Mouse (Mus musculus): ENCODE measurements at regions not wholly inside any gene's neighbourhood (a gene's known extent, or its start where the extent isn't known, plus 50 kb on each side); places are given as distances from the start of the nearest gene placed in this dataset.

DNA sequence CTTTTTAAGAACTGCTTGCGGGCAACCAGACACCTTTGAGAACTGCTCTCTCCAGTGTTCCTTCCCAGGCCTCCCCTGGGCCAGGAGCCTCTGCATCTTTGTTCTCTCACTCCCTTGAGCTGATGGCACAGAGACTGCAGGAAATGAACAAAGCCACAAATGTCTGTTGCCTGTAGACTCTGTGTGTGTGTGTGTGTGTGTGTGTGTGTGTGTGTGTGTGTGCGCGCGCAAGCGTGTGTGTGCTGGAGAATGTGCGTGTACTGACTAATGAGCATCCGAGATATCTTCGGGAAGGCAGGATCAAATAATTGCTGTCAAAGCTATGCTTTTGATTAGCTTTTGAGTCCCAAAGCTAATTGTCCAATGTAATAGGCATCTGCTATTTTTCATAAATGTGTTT, 254.7 kb upstream of the Sdk2 start:
- no peak for DNase-seq

- DNase-seq: no peak
Observed at GRCm38 (mm10) chr11:114315274-114315673, 248.4 kb upstream of the Sdk2 start.

- DNase-seq: no peak
Observed at GRCm38 (mm10) chr11:114313652-114314051, 246.8 kb upstream of the Sdk2 start.

DNA sequence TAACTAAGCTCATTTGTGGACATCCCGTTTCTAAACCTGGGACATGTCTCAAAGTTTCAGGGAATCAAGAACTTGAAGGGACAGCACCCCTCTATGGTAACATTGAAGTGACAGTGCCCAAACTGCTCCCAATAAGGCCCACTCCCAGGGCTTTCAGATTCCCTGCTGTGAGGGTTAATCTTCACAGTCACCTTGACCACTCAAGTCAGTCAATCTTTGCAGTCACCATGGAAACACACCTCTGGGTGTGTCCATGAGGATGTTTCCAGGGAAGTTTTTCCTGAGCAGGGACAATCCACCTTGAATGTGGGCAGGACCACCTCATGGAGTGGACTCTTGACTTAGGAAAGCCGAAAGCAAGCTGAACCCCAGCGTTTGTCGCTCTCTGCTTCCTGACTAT, 244.8 kb upstream of the Sdk2 start:
- no peak for DNase-seq

- DNase-seq: peak; percentile 76
Observed at GRCm38 (mm10) chr11:114303636-114304354, 236.9 kb upstream of the Sdk2 start.

- DNase-seq: no peak
Observed at GRCm38 (mm10) chr11:114300611-114301319, 233.9 kb upstream of the Sdk2 start.

DNA sequence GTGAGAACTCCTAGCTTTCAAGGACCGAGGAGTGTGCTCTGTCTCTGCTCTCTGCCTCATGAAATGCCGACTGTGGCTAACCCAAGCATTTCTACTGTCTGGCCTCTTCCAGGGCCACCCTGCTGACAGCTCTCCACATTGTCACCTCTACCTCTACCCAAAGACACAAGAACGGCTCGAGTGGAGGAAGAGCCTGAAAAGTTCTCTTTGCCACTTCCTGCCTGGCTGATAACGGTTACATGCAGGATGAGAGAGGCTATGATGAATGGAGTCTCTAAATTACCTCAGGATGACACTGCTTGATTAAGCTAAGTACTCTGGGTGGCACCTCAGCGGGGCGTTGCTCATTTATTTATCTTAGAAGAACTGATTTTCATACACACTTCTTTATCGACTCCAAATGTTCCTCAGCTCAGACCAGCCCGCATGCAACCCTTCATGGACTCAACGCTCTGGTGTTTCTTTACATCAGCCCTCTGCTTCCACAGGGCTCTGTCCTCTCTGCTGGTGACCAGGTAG, 230.0 kb upstream of the Sdk2 start:
- no peak for DNase-seq

DNA sequence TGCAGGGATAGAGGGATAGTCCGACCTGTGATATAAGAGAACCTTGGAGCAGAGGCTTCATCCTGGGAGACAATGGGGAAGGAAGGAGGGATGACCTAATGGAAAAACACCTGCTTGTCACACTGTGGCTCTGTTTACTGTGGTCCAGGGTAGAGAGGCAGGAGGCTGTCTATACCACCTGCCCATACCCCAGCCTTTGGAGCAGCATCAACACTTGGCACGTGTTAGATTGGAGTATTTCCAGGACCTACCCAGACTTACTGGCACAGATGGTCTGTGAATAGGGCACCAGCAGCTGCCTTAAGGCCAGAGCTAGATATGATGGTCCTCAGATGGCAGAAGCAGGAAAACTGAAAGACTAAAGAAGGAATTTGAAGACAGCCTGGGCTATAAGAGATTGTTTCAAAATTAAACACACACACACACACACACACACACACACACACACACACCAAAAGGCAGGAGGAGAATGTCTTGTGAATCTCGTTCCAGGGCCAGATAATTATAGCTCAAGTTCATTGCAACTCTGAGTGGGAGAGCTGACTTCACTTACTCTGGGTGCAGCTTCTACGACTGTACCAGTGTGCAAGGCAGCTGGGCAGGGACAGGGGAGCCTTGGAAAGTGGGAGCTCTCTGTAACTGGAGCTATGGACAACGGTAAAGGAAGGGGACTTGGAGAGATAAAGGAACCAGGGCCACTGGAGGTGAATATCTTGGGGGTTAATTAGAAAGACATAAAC, 227.8 kb upstream of the Sdk2 start:
- DNase-seq: peak; percentile 30

GRCm38 (mm10) chr11:114291258-114291657, 224.4 kb upstream of the Sdk2 start:
- no peak for DNase-seq

- DNase-seq: no peak
Observed at GRCm38 (mm10) chr11:114289946-114290345, 223.1 kb upstream of the Sdk2 start.

GRCm38 (mm10) chr11:114284820-114285666, 218.2 kb upstream of the Sdk2 start:
- DNase-seq: no peak

DNA sequence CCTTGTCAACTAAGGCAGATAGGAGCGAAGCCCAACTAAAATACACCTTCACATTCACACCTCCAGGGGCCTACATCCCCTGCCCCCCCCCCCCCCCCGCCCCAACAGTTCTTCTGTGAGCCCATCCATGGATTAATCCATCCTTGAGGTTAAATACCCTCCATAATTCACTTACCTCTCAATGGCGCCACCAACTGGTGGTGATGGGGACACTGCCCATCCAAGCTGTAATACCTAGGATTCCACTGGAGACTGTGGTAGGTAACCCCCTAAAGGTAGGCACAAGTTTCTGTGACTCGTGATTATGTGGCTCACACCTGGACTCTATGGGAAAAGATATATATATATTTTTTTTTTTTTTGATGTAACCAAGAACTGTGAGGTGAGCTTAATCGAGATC, 216.4 kb upstream of the Sdk2 start:
- peak; percentile 72 for DNase-seq

- no peak for DNase-seq
Observed at GRCm38 (mm10) chr11:114282566-114282965, 215.7 kb upstream of the Sdk2 start.

DNA sequence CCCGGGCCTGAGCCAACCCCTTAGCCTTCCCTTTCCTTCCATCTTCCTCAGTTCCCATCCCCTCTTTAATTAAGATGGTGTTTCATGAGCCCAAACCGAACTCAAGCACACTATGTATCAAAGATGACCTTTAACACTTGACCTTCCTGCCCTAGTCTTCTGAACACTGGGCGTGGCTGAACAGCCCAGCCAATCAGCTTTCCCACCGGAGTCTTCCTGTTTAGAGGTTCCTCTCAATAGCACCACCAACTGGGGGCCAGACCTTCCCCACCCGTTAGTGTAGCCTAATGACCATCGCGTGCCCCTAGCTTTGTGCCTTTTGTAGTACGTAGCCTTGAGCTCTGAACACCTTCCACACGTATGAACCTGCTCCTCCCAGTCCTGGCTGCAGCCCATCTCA, 215.0 kb upstream of the Sdk2 start:
- DNase-seq: no peak

DNA sequence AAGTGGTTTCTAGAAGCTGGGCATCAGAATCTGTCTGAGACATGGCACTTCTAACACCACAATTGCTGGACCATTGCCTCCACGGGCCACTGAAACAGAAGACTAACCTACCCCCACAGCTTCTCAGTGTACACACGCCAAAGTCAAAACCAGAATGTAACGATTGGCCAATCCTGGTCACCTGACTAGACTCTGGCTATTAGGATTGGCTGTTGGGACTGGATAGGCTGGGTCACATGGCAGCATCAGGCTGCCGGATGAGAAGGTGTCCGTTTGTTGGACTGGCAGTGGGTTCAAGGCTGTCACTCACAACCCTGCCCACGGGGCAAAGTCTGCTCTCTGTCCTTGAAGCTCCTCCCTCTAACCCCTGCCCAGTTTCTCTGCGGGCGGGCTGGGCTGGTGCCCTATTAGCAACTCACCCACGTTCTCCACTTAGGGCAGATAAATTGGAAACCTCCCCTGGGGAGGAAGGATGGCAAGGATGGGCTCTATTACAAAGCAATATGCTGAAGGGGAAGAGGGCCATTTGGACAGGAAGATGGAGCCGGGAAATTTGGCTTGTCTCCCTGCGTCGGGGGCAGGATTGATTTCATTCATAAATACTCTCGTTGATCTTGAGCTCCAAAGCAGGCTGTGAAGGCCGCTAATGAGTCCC, 214.3 kb upstream of the Sdk2 start:
- no peak for DNase-seq

DNA sequence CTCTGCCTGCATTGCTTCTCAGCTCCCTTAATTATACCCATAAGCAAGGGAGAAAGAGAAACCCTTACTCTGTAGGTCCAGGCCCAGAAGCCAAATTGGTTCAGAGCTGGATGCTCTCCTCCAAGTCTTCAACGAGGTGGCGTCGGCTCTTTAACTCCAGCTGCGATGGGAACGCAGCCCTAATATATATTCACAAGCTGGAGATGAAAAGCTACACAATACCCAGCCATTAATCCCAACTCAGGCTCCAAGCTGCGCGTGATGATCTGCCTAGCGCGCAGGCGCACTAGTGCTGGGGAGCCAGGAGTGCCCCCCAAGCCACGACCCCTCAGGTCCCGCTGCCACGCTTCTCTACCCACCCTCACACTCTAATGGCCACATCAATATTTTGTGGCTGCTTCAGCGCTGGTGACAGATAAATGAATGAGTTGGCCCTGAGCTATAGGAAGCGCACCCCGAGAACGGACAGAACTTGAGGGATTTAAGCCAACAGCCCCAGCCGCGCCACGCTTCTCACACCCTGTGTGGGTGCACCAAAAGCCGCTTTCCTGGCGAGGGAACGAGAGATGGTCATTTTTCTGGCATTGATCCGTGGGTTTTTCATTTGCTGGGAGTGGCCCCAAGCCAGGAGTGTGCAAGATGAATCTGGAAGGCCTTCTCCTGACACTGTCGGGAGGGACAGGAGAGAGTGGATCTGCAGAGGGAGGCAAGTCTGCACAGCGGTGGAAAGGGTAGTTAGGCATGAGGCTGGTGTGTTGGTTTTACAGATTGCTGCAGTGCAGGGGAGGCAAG, 210.9 kb upstream of the Sdk2 start:
- no peak for DNase-seq

GRCm38 (mm10) chr11:114270358-114271072, 203.7 kb upstream of the Sdk2 start:
- no peak for DNase-seq

GRCm38 (mm10) chr11:114261959-114262358, 195.1 kb upstream of the Sdk2 start:
- DNase-seq: no peak

DNA sequence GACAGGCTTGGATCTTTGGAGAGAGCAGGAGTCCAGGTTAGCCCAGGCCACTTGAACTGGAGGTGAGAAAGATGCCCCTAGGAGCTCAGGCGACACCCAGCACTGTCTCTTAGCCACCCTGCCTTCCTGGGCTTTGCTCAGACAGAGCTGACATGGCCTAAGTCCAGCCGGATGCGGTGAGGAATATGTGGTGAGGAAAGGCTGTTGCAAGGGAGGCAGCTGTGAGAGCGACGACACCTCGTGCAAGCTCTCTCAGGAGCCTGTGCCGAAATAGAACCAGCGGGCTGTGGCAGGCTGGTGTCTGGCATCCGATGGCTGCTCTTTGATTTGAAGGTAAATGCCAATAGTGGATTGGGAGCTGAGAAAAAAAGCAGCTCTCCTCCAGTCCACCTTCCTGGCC, 191.4 kb upstream of the Sdk2 start:
- DNase-seq: no peak

DNA sequence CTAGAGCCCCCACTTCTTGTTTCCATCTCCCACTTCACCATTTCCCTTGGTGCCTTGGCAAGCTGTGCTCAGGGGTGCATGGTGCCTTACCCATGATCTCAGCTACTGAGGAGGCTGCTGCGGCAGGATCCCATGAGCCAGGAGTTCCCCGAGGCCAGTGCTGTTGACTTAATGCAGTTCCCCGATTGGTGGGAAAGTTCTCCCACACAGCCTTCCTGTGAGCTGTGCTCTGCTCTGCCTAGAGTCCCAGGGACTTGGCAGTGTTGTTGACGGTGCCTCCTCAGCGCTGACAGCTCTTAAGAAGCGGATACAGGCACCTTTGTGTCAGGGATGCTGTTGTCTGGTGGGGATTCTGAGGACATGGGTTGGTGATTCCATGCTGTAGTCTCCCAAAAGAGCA, 190.9 kb upstream of the Sdk2 start:
- no peak for DNase-seq

DNA sequence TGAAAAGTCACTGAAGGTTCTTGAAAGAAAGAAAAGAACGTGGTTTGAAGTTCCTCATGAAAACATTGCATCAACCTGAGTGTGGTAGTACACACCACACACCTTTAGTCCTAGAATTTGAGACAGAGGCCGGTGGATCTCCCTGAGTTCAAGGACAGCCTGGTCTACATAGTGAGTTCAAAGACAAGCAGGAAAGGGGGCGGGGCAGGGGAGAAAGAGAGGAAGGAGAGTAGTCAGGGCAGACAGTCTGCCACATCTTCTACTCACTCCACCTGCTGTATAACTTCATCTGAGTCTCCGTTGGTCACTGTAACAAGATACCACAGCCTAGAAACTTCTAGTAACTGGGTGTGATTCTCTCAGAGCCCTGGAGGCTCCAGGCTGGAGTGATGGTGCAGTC, 190.2 kb upstream of the Sdk2 start:
- no peak for DNase-seq
